Mouse (Mus musculus) cerebellum, postnatal 25 days (tissue): ENCODE measurements at regions not wholly inside any gene's neighbourhood (a gene's known extent, or its start where the extent isn't known, plus 50 kb on each side); places are given as distances from the start of the nearest gene placed in this dataset.
A peak's percentile ranks its signal among the peaks of the same experiment; 100 is the strongest.

Experiments
- DNase-seq, 2 experiments: peaks; one replicate each; pipeline ENCODE4 v3.0.0; 2021; ENCODE audit warnings: mixed read lengths in 2 of 2

- no peak for DNase-seq
Observed at GRCm38 (mm10) chr8:67018242-67018641, 158.2 kb downstream of the Naf1 start.

DNA sequence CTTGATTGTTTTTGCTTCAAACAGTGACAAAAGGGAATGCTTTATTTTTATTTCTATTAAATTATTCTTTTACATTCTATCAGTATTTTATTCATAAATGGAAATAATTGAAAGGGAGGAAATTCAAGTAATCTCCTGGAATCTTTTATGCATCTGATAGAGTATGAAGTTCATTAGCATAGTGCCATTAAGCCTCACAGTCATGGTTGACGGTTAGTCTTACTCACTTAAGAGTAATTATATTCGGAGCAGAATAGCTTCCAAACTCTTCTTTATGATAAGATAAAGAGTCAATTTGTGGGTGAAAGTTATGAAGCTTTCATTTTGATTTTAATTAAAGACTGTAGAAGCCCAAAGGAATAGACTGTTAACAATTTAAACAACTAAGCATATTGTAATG, 172.8 kb downstream of the Naf1 start:
- DNase-seq: no peak

DNA sequence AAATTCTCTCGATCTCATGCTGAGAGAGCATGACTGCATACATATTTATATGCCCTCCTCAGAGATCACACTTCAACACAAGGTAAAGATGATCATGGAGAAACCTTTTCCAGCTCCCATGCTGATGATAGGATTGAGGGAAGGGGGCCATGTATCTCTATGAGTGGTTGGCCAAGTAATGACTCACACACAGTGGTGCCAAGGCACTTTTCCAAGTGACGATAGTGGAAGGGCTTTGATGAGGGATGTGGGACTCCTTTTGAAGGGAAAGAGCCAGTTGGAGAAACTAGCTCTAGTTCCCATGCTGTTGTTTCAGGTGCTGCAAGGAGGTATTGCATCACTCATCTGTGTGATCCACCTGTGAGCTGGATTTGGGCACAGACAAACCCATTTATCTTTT, 201.5 kb downstream of the Naf1 start:
- peak in 1 of 2 experiments; percentile 3 for DNase-seq

DNA sequence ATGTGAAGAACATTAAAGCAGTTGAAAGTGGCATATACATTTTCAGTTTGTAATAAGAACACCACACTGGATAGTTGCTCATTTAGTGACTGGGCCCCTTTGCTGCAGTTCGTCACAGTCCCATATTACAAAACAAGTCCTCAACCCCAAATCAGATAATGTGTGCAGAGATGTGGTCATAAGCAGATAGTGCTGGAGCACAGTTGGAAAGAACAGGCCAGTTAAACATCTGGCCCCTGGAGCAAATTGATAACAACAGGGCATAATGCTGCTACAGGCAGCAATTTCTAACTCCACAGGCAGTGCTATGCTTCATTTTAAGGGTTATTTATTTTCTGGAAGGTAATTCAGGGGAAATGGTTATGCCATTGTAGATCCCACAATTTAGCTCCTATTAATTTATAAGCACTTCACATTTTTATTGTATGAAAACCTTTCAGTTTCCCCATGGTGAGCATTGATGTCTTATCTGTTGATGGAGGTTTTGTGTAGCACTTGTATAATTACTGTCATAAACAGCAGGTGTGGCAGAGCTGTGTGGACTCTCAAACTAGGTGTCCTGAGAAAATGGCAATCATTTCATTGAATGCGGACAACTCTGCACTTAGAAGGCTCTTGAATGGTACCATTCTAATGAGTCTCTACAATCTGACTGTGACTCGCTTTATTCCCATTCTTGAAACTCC, 208.2 kb downstream of the Naf1 start:
- DNase-seq: no peak

GRCm38 (mm10) chr8:67086215-67087010, 226.4 kb downstream of the Naf1 start:
- no peak for DNase-seq
